Mouse (Mus musculus) gastrocnemius, postnatal 36 days (tissue): ENCODE results near the gene Tnfrsf21. TPM values are rescaled to one million over a fixed set of nuclear protein-coding genes. Genes with fewer than 3 reads are reported as not detected.

Experiments
- DNase-seq, 2 experiments: peaks; one replicate each; pipeline ENCODE4 v3.0.0; 2022
- intact Hi-C: fragments of 180-260 bp; cut with DNase I; formaldehyde crosslinking; loops from one replicate; pipeline ENCODE4 v1.15.1; 2025
- total RNA-seq, 2 experiments: library from RNA; stranded (reverse); gene quantifications; 2 replicates each; pipeline ENCODE4 v1.2.3; 2021

The Tnfrsf21 gene
- total RNA-seq, 2 experiments from 2014 or later: 22.5 to 23.0 TPM

- intact Hi-C loops: no loop called here
- no peak for DNase-seq
Measured at GRCm38 (mm10) chr17:43116748-43117147, 100.4 kb downstream of the Tnfrsf21 start.

GRCm38 (mm10) chr17:43119446-43119845, 103.1 kb downstream of the Tnfrsf21 start:
- intact Hi-C loops: no loop called here
- DNase-seq: no peak

DNA sequence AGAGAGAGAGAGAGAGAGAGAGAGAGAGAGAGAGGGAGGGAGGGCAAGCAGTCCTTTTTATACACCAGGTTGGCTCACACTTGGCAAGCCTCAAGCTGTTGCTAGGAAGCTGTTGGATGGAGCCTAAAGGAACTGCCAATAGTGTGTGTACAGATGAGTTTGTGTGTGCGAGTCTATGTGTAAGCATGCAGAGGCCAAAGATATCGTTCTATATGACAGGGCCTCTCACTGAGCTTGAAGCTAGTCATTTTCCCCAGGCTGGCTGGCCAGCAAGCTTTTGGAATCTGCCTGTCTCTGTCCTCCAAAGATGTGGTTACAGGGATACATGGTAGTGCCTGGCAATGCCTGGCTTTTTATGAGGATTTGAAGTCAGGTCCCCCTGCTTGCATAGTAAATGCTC, 104.7 kb downstream of the Tnfrsf21 start:
- no peak for DNase-seq
- intact Hi-C loops: no loop called here

- intact Hi-C loops: no loop called here
- DNase-seq: no peak
Measured at GRCm38 (mm10) chr17:43128305-43128704, 112.0 kb downstream of the Tnfrsf21 start.

GRCm38 (mm10) chr17:43128908-43129533, 112.7 kb downstream of the Tnfrsf21 start:
- intact Hi-C loops: no loop called here
- no peak for DNase-seq

DNA sequence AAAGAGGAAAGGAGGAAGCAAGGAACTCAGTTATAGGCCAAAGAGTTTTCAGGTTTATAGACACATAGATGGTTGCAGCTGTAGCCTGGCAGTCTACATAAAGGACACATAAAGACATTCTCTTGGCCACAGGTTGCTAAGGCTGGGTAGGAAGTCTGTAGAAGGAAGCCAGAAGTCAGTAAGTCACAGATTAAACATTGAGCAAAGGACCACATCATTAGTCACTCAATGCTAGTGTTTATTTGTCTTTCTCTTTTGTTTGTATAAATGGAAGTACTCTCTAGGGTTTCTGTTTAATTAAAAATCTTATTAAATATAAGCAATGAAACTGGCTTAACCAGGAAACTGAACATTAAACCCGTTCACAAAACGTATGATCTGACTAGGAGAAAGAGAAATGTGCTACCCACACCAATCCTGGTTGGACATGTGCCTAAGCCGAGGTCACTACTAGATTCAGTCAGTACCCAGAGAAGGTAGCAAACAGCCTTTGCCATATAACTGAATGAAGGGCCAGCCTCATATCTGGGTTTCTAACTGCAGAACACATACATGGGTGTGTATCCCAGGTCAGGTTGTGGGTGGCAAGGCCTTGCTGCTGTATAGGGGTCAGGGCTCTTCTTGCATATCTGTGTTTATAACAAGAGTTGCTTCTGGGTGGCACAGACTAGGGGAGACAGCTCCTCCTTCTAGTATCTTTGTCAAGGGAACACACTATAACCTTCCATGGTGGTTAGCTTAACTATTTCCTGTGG, 113.9 kb downstream of the Tnfrsf21 start:
- intact Hi-C loops: loop anchor here (5.0 kb wide), 1 partner anchor 53 kb away; no protein-coding TSS in a partner anchor
- no peak for DNase-seq

GRCm38 (mm10) chr17:43130870-43131264, 114.5 kb downstream of the Tnfrsf21 start:
- intact Hi-C loops: loop anchor here (5.0 kb wide), 1 partner anchor 54 kb away; no protein-coding TSS in a partner anchor
- DNase-seq: no peak

DNA sequence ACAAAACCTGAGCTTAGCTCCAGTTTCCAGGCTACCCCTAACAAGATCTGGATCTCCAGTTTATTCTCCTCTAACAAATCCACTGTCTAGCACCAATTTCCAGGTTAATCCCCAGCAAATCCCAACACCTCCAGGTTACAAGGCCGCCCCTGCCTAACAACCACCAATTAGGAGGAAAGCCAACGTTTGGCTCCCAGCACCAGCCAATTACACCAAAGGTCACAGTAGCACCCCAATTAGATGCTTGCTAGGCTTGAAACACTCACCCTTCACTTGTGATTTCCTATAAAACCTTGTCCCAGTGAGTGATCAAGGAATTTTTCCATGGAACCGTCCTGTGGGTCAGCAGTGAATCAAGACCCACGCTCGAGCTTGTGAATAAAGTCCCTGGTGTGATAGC, 116.1 kb downstream of the Tnfrsf21 start:
- no peak for DNase-seq
- intact Hi-C loops: loop anchor here (5.0 kb wide), 1 partner anchor 55 kb away; no protein-coding TSS in a partner anchor

DNA sequence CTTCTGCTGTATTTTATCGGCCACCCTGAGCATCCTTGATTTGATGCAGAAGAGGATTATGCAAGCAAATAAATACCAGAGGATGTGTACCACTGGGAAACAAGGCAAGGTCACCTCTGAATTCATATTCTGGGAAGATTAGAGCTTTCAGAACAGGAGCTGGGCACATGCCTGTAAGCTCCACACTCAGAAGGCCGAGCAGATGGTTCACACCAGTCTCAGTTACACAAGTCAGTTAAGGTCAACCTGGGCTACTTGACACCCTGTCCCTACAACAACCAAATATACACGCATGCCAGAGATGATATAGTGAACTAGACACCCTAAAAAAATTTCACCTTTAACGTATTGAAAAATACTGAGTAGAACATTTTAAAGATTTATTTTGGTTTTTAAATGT, 116.8 kb downstream of the Tnfrsf21 start:
- intact Hi-C loops: loop anchor here (5.0 kb wide), 1 partner anchor 56 kb away; no protein-coding TSS in a partner anchor
- no peak for DNase-seq

DNA sequence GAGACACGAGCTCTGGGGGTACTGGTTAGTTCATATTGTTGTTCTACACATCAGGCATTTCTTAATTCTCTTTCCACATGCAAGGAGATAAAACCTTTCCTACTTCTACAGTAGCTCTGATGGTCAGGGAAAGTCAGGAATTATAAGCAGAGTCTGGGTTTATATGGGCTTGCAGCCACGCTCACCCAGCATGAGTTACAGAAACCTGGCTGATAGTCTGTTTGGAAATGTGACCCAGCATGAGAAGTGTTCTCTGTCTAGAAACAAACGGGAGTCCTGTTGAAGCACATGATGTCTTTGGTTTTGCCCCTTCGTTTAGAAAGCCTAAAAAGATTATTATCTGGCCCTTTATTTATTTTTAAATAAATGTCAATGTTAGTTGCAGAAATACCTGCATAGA, 118.6 kb downstream of the Tnfrsf21 start:
- DNase-seq: no peak
- intact Hi-C loops: loop anchor here (5.0 kb wide), 2 partner anchors 58 to 118 kb away; partner anchors contain the start of gene Tnfrsf21

- DNase-seq: no peak
- intact Hi-C loops: loop anchor here (5.0 kb wide), 1 partner anchor 118 kb away; the partner anchor contains the start of gene Tnfrsf21
Measured at GRCm38 (mm10) chr17:43135398-43136265, 119.3 kb downstream of the Tnfrsf21 start.

DNA sequence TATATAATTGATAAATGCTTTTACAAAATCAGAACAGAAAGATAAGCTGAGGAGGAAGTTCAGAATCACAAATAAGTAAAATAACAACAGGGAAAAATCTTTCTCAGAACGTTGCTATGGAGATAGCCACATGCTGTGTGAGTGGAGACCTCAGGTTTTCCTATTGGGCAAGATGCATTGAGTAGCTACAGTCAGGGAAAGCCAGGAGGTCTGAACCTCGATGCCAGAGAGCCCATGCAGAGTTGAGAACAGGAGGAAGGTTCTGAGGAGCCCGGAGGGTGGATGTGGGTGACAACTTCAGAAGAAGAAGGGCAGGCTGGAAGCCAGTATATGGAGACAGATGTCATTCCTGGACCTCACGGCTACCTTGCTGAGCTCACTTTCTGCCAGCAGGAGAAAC, 120.4 kb downstream of the Tnfrsf21 start:
- intact Hi-C loops: loop anchor here (5.0 kb wide), 1 partner anchor 119 kb away; the partner anchor contains the start of gene Tnfrsf21
- no peak for DNase-seq

DNA sequence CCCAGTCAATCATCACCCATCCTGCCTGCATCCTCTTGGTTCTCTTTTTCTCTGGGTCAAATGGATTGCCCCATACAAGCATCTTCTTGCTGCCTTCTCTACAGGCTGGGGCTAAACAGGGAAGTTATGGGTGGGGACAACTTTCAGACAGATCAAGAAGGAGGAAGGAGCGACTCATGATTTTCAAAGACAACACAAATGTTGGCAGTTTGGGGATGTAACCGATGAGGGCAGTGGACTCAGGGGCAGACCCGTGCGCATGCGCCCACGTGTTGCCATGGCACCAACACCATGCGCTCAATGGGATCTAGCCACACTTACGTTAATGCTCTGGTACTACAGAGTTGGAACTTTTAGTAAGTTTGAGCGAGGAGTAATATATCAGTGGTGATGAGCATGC, 121.5 kb downstream of the Tnfrsf21 start:
- intact Hi-C loops: loop anchor here (5.0 kb wide), 1 partner anchor 121 kb away; the partner anchor contains the start of gene Tnfrsf21
- DNase-seq: no peak

GRCm38 (mm10) chr17:43138356-43138755, 122.0 kb downstream of the Tnfrsf21 start:
- DNase-seq: no peak
- intact Hi-C loops: loop anchor here (5.0 kb wide), 1 partner anchor 121 kb away; the partner anchor contains the start of gene Tnfrsf21

Other genes starting within 250 kb of the Tnfrsf21 start
- gene Cd2ap, start 139.9 kb upstream of the Tnfrsf21 start, total RNA-seq: 10 to 100 TPM; 12.4 to 13.4 TPM